Mouse (Mus musculus) right cerebral cortex, adult 18-20 months (tissue): ENCODE results near the gene Slc25a36.

Experiments used
- DNase-seq: peaks from one replicate; pipeline ENCODE4 v3.0.0; 2022; ENCODE audit warnings: mixed read lengths

The Slc25a36 gene

GRCm38 (mm10) chr9:97038010-97038409 is 72.9 kb downstream of the Slc25a36 start:
- no peak for DNase-seq

DNA sequence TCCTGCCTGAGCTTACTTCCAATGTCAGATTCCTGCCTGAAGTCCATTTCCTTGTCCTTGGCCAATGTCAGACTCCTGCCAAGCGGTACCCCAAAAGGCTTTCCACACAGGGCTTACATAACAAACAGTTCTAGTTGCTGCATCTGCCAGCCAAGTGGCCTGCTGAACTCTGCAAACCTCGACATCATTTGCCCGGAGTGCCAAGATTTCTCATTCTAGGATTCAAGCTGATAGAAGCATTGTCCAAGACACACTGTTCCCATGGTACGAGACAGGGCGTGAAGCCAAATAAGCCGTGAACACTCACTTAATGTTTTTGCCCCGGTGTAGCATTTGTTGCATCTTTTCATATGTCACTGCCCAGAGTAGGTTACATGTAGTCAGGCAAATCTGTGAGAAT is 74.3 kb downstream of the Slc25a36 start:
- no peak for DNase-seq

- no peak for DNase-seq
Measured at GRCm38 (mm10) chr9:97027361-97027760, 83.6 kb downstream of the Slc25a36 start.

DNA sequence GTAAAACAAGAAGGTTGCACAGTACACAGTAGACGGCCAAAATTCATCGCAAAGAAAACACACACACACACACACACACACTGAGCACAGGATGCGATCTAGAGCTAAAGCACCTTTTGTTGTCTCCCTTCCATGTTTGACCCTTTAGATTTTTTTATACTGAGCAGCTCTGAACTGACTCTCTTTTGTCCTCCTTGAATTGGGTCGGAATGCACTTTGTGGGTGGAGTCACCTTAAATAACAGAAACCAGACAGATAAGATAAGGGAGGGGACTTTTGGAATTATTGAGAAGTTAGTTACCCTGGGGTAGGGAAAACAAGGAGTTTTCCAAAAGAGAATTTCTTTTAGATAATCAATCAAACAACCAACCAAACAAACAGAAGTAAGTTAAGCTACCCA is 85.0 kb downstream of the Slc25a36 start:
- DNase-seq, result no peak
